Mouse (Mus musculus): ENCODE measurements around the gene Zer1. TPM values are rescaled to one million over a fixed set of nuclear protein-coding genes. Genes with fewer than 3 reads are reported as not detected.
A peak's percentile ranks its signal among the peaks of the same experiment; 100 is the strongest.
"Not testable (repeated sequence)": the region's sequence is repeated elsewhere in the genome, so short reads cannot be mapped to it uniquely, and the experiment has no call there.

The Zer1 gene
- polyA plus RNA-seq, 1 experiment from 2014 or later = 5.1 TPM

GRCm38 (mm10) chr2:30132801-30133612, 8.6 kb upstream of the Zer1 start:
- Histone ChIP-seq H3K27ac (ENCODE audit: low read length) (peak overlapping the region; percentile 90), H3K4me3 (replicated peaks; ENCODE audit: low read length) (peak overlapping the region; percentile 90), H3K9me3 (replicated peaks; ENCODE audit: control insufficient read depth, low read length) (no peaks in the 10 kb centered on the region), H3K9ac (ENCODE audit: low read length) (peak overlapping the region; percentile 88), H3K4me2 (ENCODE audit: low read depth, low read length) (peak overlapping the region; percentile 76), H3K4me1 (ENCODE audit: control insufficient read depth, insufficient read depth, low read length) (peaks cover 21% of the 10 kb centered on the region), H3K36me3 (ENCODE audit: control insufficient read depth, insufficient read depth, low read length) (no peaks in the 10 kb centered on the region), H3K27me3 (ENCODE audit: control insufficient read depth, insufficient read depth, low read length) (no peaks in the 10 kb centered on the region)
- 15% methylated on average over 16 of the region's 16 CpGs for WGBS
- no peak for ATAC-seq (ENCODE audit: insufficient read depth, low FRiP score)

DNA sequence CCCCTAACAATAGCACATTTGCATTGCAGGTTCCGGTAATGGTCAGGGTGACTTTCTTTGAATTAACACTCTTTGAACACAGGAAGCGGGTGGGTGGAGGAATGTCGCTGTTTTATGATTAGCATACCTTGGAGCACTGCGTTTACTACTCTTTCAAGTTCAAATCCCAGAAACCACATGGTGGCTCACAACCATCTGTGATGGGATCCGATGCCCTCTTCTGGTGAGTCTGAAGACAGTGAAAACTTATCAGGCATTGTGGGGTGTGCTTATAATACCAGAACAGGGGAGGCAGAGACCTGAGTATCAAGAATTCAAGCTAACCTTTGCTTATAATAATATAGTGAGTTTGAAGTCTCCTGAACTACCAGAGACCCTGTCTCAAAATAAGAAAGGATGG, 6.9 kb upstream of the Zer1 start:
- H3K4me1 ChIP-seq (ENCODE audit: control insufficient read depth, insufficient read depth, low read length) = peaks cover 21% of the 10 kb centered on the region
- H3K36me3 ChIP-seq (ENCODE audit: control insufficient read depth, insufficient read depth, low read length); H3K9ac ChIP-seq (ENCODE audit: low read length); H3K27me3 ChIP-seq (ENCODE audit: control insufficient read depth, insufficient read depth, low read length); H3K4me3 ChIP-seq (replicated peaks; ENCODE audit: low read length); H3K4me2 ChIP-seq (ENCODE audit: low read depth, low read length); H3K27ac ChIP-seq (ENCODE audit: low read length); ATAC-seq (ENCODE audit: insufficient read depth, low FRiP score); H3K9me3 ChIP-seq (replicated peaks; ENCODE audit: control insufficient read depth, low read length): not testable (repeated sequence)
- WGBS = 56% methylated on average over 5 of the region's 5 CpGs

GRCm38 (mm10) chr2:30130156-30130555, 5.8 kb upstream of the Zer1 start:
- Histone ChIP-seq H3K27me3 (ENCODE audit: control insufficient read depth, insufficient read depth, low read length) (no peaks in the 10 kb centered on the region), H3K4me3 (replicated peaks; ENCODE audit: low read length) (no peak overlapping the region), H3K9ac (ENCODE audit: low read length) (no peak overlapping the region), H3K4me2 (ENCODE audit: low read depth, low read length) (no peak overlapping the region), H3K27ac (ENCODE audit: low read length) (no peak overlapping the region), H3K4me1 (ENCODE audit: control insufficient read depth, insufficient read depth, low read length) (peaks cover 20% of the 10 kb centered on the region), H3K36me3 (ENCODE audit: control insufficient read depth, insufficient read depth, low read length) (no peaks in the 10 kb centered on the region), H3K9me3 (replicated peaks; ENCODE audit: control insufficient read depth, low read length) (no peaks in the 10 kb centered on the region)
- no peak for ATAC-seq (ENCODE audit: insufficient read depth, low FRiP score)
- WGBS = 75% methylated on average over 4 of the region's 4 CpGs

- 36% methylated on average over 2 of the region's 2 CpGs for WGBS
- Histone ChIP-seq H3K4me3 (replicated peaks; ENCODE audit: low read length) (no peak overlapping the region), H3K4me2 (ENCODE audit: low read depth, low read length) (no peak overlapping the region), H3K27me3 (ENCODE audit: control insufficient read depth, insufficient read depth, low read length) (no peaks in the 10 kb centered on the region), H3K9me3 (replicated peaks; ENCODE audit: control insufficient read depth, low read length) (no peaks in the 10 kb centered on the region), H3K4me1 (ENCODE audit: control insufficient read depth, insufficient read depth, low read length) (peaks cover 16% of the 10 kb centered on the region), H3K36me3 (ENCODE audit: control insufficient read depth, insufficient read depth, low read length) (no peaks in the 10 kb centered on the region), H3K27ac (ENCODE audit: low read length) (no peak overlapping the region), H3K9ac (ENCODE audit: low read length) (no peak overlapping the region)
- no peak for ATAC-seq (ENCODE audit: insufficient read depth, low FRiP score)
These were observed 4.4 kb upstream of the Zer1 start for GRCm38 (mm10) chr2:30128789-30129188.

- WGBS = 1% methylated on average over 41 of the region's 44 CpGs
- peak overlapping the region; percentile 94 for H3K9ac ChIP-seq (ENCODE audit: low read length)
- H3K27ac ChIP-seq (ENCODE audit: low read length) = peak overlapping the region; percentile 89
- peak overlapping the region; percentile 67 for H3K4me3 ChIP-seq (replicated peaks; ENCODE audit: low read length)
- peak; percentile 63 for ATAC-seq (ENCODE audit: insufficient read depth, low FRiP score)
- peaks cover 13% of the 10 kb centered on the region for H3K4me1 ChIP-seq (ENCODE audit: control insufficient read depth, insufficient read depth, low read length)
- H3K9me3 ChIP-seq (replicated peaks; ENCODE audit: control insufficient read depth, low read length) = no peaks in the 10 kb centered on the region
- no peaks in the 10 kb centered on the region for H3K27me3 ChIP-seq (ENCODE audit: control insufficient read depth, insufficient read depth, low read length)
- peak overlapping the region; percentile 93 for H3K4me2 ChIP-seq (ENCODE audit: low read depth, low read length)
- H3K36me3 ChIP-seq (ENCODE audit: control insufficient read depth, insufficient read depth, low read length) = no peaks in the 10 kb centered on the region
These were observed 485 bp downstream of the Zer1 start for GRCm38 (mm10) chr2:30123729-30124471.

GRCm38 (mm10) chr2:30122766-30123165, 1.6 kb downstream of the Zer1 start:
- no peaks in the 10 kb centered on the region for H3K9me3 ChIP-seq (replicated peaks; ENCODE audit: control insufficient read depth, low read length)
- H3K4me1 ChIP-seq (ENCODE audit: control insufficient read depth, insufficient read depth, low read length) = peaks cover 13% of the 10 kb centered on the region
- 85% methylated on average over 5 of the region's 5 CpGs for WGBS
- H3K4me2 ChIP-seq (ENCODE audit: low read depth, low read length) = no peak overlapping the region
- H3K27me3 ChIP-seq (ENCODE audit: control insufficient read depth, insufficient read depth, low read length) = no peaks in the 10 kb centered on the region
- no peak overlapping the region for H3K4me3 ChIP-seq (replicated peaks; ENCODE audit: low read length)
- no peak for ATAC-seq (ENCODE audit: insufficient read depth, low FRiP score)
- H3K9ac ChIP-seq (ENCODE audit: low read length) = no peak overlapping the region
- H3K36me3 ChIP-seq (ENCODE audit: control insufficient read depth, insufficient read depth, low read length) = no peaks in the 10 kb centered on the region
- H3K27ac ChIP-seq (ENCODE audit: low read length) = no peak overlapping the region

DNA sequence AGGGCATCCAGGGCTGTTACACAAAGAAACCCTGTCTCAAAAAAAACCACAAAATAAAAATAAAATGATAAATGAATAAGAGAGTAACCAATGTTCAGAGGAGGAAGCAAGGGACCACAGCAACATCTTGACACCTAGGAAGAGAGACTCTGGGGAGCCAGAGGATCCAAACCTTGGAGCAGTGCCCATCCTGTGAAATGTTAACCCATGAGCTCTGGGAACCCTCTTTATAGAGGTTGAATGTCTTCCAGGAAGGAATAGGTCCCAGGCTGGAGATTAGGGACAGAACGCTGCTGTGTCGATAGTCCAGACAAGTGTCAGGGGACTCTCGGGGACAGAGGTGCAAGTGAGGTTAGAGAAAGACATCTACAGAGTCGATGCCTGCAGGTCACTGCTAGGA, 4.1 kb downstream of the Zer1 start:
- ATAC-seq (ENCODE audit: insufficient read depth, low FRiP score) = no peak
- H3K9ac ChIP-seq (ENCODE audit: low read length) = no peak overlapping the region
- no peaks in the 10 kb centered on the region for H3K27me3 ChIP-seq (ENCODE audit: control insufficient read depth, insufficient read depth, low read length)
- no peaks in the 10 kb centered on the region for H3K36me3 ChIP-seq (ENCODE audit: control insufficient read depth, insufficient read depth, low read length)
- no peak overlapping the region for H3K4me2 ChIP-seq (ENCODE audit: low read depth, low read length)
- no peak overlapping the region for H3K27ac ChIP-seq (ENCODE audit: low read length)
- no peak overlapping the region for H3K4me3 ChIP-seq (replicated peaks; ENCODE audit: low read length)
- 78% methylated on average over 4 of the region's 4 CpGs for WGBS
- H3K4me1 ChIP-seq (ENCODE audit: control insufficient read depth, insufficient read depth, low read length) = peaks cover 12% of the 10 kb centered on the region
- H3K9me3 ChIP-seq (replicated peaks; ENCODE audit: control insufficient read depth, low read length) = no peaks in the 10 kb centered on the region

DNA sequence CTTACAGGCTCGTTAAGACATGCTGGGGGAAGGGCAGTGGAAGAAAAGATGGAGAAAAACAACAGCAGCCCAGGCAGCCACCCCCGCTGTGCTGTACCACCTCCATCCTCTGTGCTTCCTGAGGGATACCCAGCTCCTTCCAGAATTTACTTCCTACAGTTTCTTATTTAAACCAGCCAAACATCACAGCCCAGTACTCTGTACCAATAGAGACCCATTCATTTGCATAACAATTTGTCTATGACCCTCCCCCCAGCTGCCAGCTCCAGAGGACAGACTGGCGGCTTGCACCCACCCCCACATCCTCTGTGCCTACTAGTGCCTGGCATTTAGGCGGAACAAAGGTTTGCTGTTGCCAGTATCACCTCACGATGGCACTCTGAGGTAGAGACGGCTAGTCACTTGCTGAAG, 4.7 kb downstream of the Zer1 start:
- no peaks in the 10 kb centered on the region for H3K36me3 ChIP-seq (ENCODE audit: control insufficient read depth, insufficient read depth, low read length)
- no peak overlapping the region for H3K4me2 ChIP-seq (ENCODE audit: low read depth, low read length)
- 46% methylated on average over 6 of the region's 6 CpGs for WGBS
- no peaks in the 10 kb centered on the region for H3K27me3 ChIP-seq (ENCODE audit: control insufficient read depth, insufficient read depth, low read length)
- H3K27ac ChIP-seq (ENCODE audit: low read length) = no peak overlapping the region
- H3K4me3 ChIP-seq (replicated peaks; ENCODE audit: low read length) = no peak overlapping the region
- peaks cover 6% of the 10 kb centered on the region for H3K4me1 ChIP-seq (ENCODE audit: control insufficient read depth, insufficient read depth, low read length)
- ATAC-seq (ENCODE audit: insufficient read depth, low FRiP score) = no peak
- no peak overlapping the region for H3K9ac ChIP-seq (ENCODE audit: low read length)
- no peaks in the 10 kb centered on the region for H3K9me3 ChIP-seq (replicated peaks; ENCODE audit: control insufficient read depth, low read length)

DNA sequence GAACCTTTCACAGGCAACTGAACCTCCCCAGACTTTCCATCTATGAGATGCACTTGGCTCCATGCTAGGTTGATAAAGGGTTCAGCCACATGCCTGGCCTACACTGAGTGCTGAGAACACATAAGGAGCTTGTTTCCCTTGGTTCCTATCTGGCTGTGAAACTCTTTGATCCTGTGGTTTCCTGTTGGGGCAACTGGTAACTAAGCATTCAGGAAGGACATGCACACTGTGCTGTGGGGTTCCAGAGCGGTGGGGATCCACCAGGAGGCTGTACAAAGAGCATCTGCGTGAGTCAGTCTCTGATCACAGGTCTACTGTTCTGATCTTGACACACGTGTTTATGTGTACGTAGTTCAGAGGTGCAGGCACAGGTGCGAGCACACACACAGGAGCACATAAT, 11.8 kb downstream of the Zer1 start:
- Histone ChIP-seq H3K4me1 (ENCODE audit: control insufficient read depth, insufficient read depth, low read length) (no peaks in the 10 kb centered on the region), H3K27me3 (ENCODE audit: control insufficient read depth, insufficient read depth, low read length) (no peaks in the 10 kb centered on the region), H3K4me3 (replicated peaks; ENCODE audit: low read length) (no peak overlapping the region), H3K9me3 (replicated peaks; ENCODE audit: control insufficient read depth, low read length) (no peaks in the 10 kb centered on the region), H3K36me3 (ENCODE audit: control insufficient read depth, insufficient read depth, low read length) (no peaks in the 10 kb centered on the region; the same call in 1 of the 2 replicates), H3K9ac (ENCODE audit: low read length) (no peak overlapping the region), H3K27ac (ENCODE audit: low read length) (no peak overlapping the region), H3K4me2 (ENCODE audit: low read depth, low read length) (no peak overlapping the region)
- no peak for ATAC-seq (ENCODE audit: insufficient read depth, low FRiP score)
- WGBS = 89% methylated on average over 5 of the region's 5 CpGs

Data from stomach, embryonic 16.5 days (tissue).